Mouse (Mus musculus) E14TG2a.4 (cell line): Measurements from ENCODE around the gene Gm21870.
"Not testable (repeated sequence)": the region's sequence is repeated elsewhere in the genome, so short reads cannot be mapped to it uniquely, and the experiment has no call there.

Experiments
- H3K27me3 ChIP-seq: 2 replicates; pipeline ENCODE4 v1.6.1; 2014; ENCODE audit warnings: low read length, control low read depth; ENCODE audit not compliant: insufficient read depth
- H3K36me3 ChIP-seq: 2 replicates; pipeline ENCODE4 v1.6.1; 2014; ENCODE audit warnings: low read length, control low read depth; ENCODE audit not compliant: insufficient read depth
- H3K4me1 ChIP-seq: replicated peaks from 2 replicates; pipeline ENCODE4 v1.6.1; 2014; ENCODE audit warnings: low read depth, low read length, control low read depth
- H3K4me3 ChIP-seq: replicated peaks from 2 replicates; pipeline ENCODE4 v1.5.1; 2014; ENCODE audit warnings: mild to moderate bottlenecking, low read length
- H3K9me3 ChIP-seq: 2 replicates; pipeline ENCODE4 v1.6.1; 2014; ENCODE audit warnings: low read length, control low read depth

Gene Gm21870

GRCm38 (mm10) chrX:33986716-33987115 lies at the start of gene Gm21870:
Gm21870 (minus strand) TSS chrX:33986816.
- H3K36me3 ChIP-seq, H3K4me1 ChIP-seq, H3K27me3 ChIP-seq, H3K9me3 ChIP-seq, H3K4me3 ChIP-seq: not testable (repeated sequence)

- H3K4me1 ChIP-seq, H3K9me3 ChIP-seq, H3K36me3 ChIP-seq, H3K4me3 ChIP-seq, H3K27me3 ChIP-seq: not testable (repeated sequence)
Observed at GRCm38 (mm10) chrX:33956440-33956839, 30.2 kb downstream of the Gm21870 start, which contains the start of gene Btbd35f6. Btbd35f6 (minus strand) TSS chrX:33956540.
